16 mouse cellular contexts compared by ENCODE assay signal in genomic region chr13:104982781-104983353, GRCm38 (mm10).
DNase-seq lines count a peak whose midpoint lies in the region; TF ChIP-seq lines count a peak whose summit lies in the region.
"Had no signal": no experiment of that assay in that cellular context is flagged by ENCODE, and none has a peak within 500 bp of the region (broad histone marks: within the 10 kb centered on the region; RNA-seq: fewer than 3 reads in every experiment).

No protein-coding gene starts in this region.

- no peak for TF ChIP-seq CTCF in layer of hippocampus, adult 2 months (conservative IDR thresholded peaks at IDR 0.05)
- no peak for TF ChIP-seq CTCF in cortical plate, adult 2 months (IDR thresholded peaks at IDR 0.05; ENCODE audit: extremely low read depth, insufficient read depth, low read length)

- peak overlapping the region; percentile 86 for H3K27ac ChIP-seq in layer of hippocampus, adult 2 months
- H3K27ac ChIP-seq in cortical plate, adult 2 months (ENCODE audit: insufficient read depth, low read length), result peak overlapping the region; percentile 63
- H3K27ac ChIP-seq: hindbrain, embryonic 15.5 days; limb, embryonic 15.5 days; neural tube, embryonic 15.5 days had no signal

- H3K4me1 ChIP-seq in cortical plate, adult 2 months (ENCODE audit: control insufficient read depth, insufficient read depth, low read length), result peaks cover 13% of the 10 kb centered on the region; the same call in 1 of the 2 replicates
- H3K4me1 ChIP-seq: hindbrain, embryonic 15.5 days; neural tube, embryonic 15.5 days had no signal

- TF ChIP-seq POLR2A in cortical plate, adult 2 months (IDR thresholded peaks at IDR 0.05; ENCODE audit: extremely low read depth, insufficient read depth, low read length), result 0 out of 2 replicates have a peak, but pooled peaks have one; percentile 29

- peak; percentile 47 to 78 for DNase-seq in layer of hippocampus, adult 2 months (ENCODE audit: low spot score in 2 of 2)
- DNase-seq in layer of hippocampus, adult 9-10 months (ENCODE audit: low spot score), result no peak
- peak; percentile 53 for DNase-seq in right cerebral cortex, postnatal 25 days
- no peak for DNase-seq in right cerebral cortex, postnatal 10 days (ENCODE audit: low spot score in 2 of 2)
- no peak for DNase-seq in kidney, adult 8-10 months
- no peak for DNase-seq in urinary bladder, postnatal 25 days (ENCODE audit: low spot score)
- DNase-seq: embryo, embryonic 11 days; kidney, adult 11 months; kidney, postnatal 4 days; lung, adult 18-20 months; lung, postnatal 4 days; thymus, postnatal 14 days had no signal

- H3K4me3 ChIP-seq in layer of hippocampus, adult 2 months, result no peak overlapping the region
- H3K4me3 ChIP-seq in cortical plate, adult 2 months (ENCODE audit: insufficient read depth, low read length), result no peak overlapping the region; the same call in 1 of the 2 replicates
- H3K4me3 ChIP-seq: hindbrain, embryonic 15.5 days; limb, embryonic 15.5 days; neural tube, embryonic 15.5 days had no signal

Comparison
In these comparisons a context has a peak if more than half of its experiments do, and no peak if none do; other contexts are left out.
1. DNase-seq: peak in layer of hippocampus, adult 2 months (2 of 2) and right cerebral cortex, postnatal 25 days (single experiment); none in layer of hippocampus, adult 9-10 months (single experiment), right cerebral cortex, postnatal 10 days (0 of 2), kidney, adult 8-10 months (0 of 2) and urinary bladder, postnatal 25 days (single experiment).